Mouse (Mus musculus) MEL (cell line): ENCODE results near the gene Atp4a. TPM values are rescaled to one million over a fixed set of nuclear protein-coding genes. Genes with fewer than 3 reads are reported as not detected.

Experiments
- DNase-seq: peaks from one replicate; pipeline ENCODE4 v3.0.0; 2011; ENCODE audit warnings: low read depth, low spot score
- H3K27ac ChIP-seq: 2 replicates; pipeline ENCODE4 v1.5.1; 2012; ENCODE audit warnings: low read depth, mild to moderate bottlenecking, control low read depth, low read length, moderate library complexity; ENCODE audit not compliant: control insufficient read depth
- H3K27me3 ChIP-seq, 2 experiments: fragments of 150-350 bp in 1 of 2; sonication (generic) in 1 of 2; 2 replicates each; pipeline ENCODE4 v1.6.1; 2012; ENCODE audit warnings: low read length in 2 of 2, mild to moderate bottlenecking in 2 of 2, improper control_type of control experiment in 1 of 2, moderate library complexity in 1 of 2; ENCODE audit not compliant: insufficient read depth in 2 of 2, control insufficient read depth in 1 of 2
- H3K36me3 ChIP-seq, 2 experiments: 2 replicates each; pipeline ENCODE4 v1.6.1; 2012 to 2014; ENCODE audit warnings: low read length in 2 of 2, improper control_type of control experiment in 1 of 2, inconsistent platforms in 1 of 2, mild to moderate bottlenecking in 1 of 2; ENCODE audit not compliant: insufficient read depth in 2 of 2, control insufficient read depth in 1 of 2
- H3K4me1 ChIP-seq, 2 experiments: fragments of 150-350 bp in 1 of 2; sonication (generic) in 1 of 2; 2 replicates each; pipeline ENCODE4 v1.6.1; 2012; ENCODE audit warnings: low read length in 2 of 2, improper control_type of control experiment in 1 of 2, mild to moderate bottlenecking in 1 of 2; ENCODE audit not compliant: insufficient read depth in 2 of 2, control insufficient read depth in 1 of 2
- H3K4me3 ChIP-seq, 2 experiments: fragments of 150-350 bp in 1 of 2; sonication (generic) in 1 of 2; 2 replicates each; pipeline ENCODE4 v1.5.1; 2012; ENCODE audit warnings: low read depth in 2 of 2, low read length in 2 of 2, mild to moderate bottlenecking in 2 of 2, moderate library complexity in 2 of 2, control low read depth in 1 of 2, improper control_type of control experiment in 1 of 2; ENCODE audit not compliant: control insufficient read depth in 1 of 2, insufficient read depth in 1 of 2
- H3K79me2 ChIP-seq: 2 replicates; pipeline ENCODE4 v1.6.1; 2012; ENCODE audit warnings: mild to moderate bottlenecking, low read length, moderate library complexity; ENCODE audit not compliant: control insufficient read depth, poor library complexity, insufficient read depth
- H3K9ac ChIP-seq: 2 replicates; pipeline ENCODE4 v1.6.1; 2012; ENCODE audit warnings: low read depth, mild to moderate bottlenecking, control low read depth, low read length, moderate library complexity; ENCODE audit not compliant: control insufficient read depth, poor library complexity, severe bottlenecking
- H3K9me3 ChIP-seq: fragments of 150-350 bp; sonication (generic); replicated peaks from 2 replicates; pipeline ENCODE4 v1.6.1; 2012; ENCODE audit warnings: mild to moderate bottlenecking, low read length, improper control_type of control experiment, moderate library complexity; ENCODE audit not compliant: insufficient read depth
- BHLHE40 ChIP-seq: IDR thresholded peaks from 2 replicates; pipeline ENCODE4 v1.6.1; 2012; ENCODE audit warnings: low read depth, mild to moderate bottlenecking, inconsistent platforms, low read length, improper control_type of control experiment, borderline replicate concordance
- CHD1 ChIP-seq: IDR thresholded peaks from 2 replicates; pipeline ENCODE4 v1.6.1; 2012; ENCODE audit warnings: low read depth, mild to moderate bottlenecking, inconsistent platforms, low read length, improper control_type of control experiment
- CHD2 ChIP-seq: IDR thresholded peaks from 2 replicates; pipeline ENCODE4 v1.6.1; 2011; ENCODE audit warnings: low read length, improper control_type of control experiment
- CTCF ChIP-seq, 3 experiments: IDR thresholded peaks in 2 of 3; conservative IDR thresholded peaks in 1 of 3; 2 replicates each; pipeline ENCODE4 v1.5.1; 2011 to 2012; ENCODE audit warnings: low read length in 3 of 3, low read depth in 2 of 3, mild to moderate bottlenecking in 2 of 3, improper control_type of control experiment in 1 of 3, inconsistent platforms in 1 of 3, mixed read lengths in 1 of 3, moderate library complexity in 1 of 3; ENCODE audit not compliant: control insufficient read depth in 1 of 3, insufficient read depth in 1 of 3, poor library complexity in 1 of 3, severe bottlenecking in 1 of 3
- HCFC1 ChIP-seq: IDR thresholded peaks from 2 replicates; pipeline ENCODE4 v1.6.1; 2012; ENCODE audit warnings: low read depth, mild to moderate bottlenecking, inconsistent platforms, low read length, improper control_type of control experiment, moderate library complexity
- KAT2A ChIP-seq: conservative IDR thresholded peaks from 2 replicates; pipeline ENCODE4 v1.6.1; 2012; ENCODE audit warnings: low read depth, low read length, improper control_type of control experiment, inconsistent platforms
- MAFK ChIP-seq: IDR thresholded peaks from 2 replicates; pipeline ENCODE4 v1.6.1; 2011; ENCODE audit warnings: low read depth, mild to moderate bottlenecking, low read length, improper control_type of control experiment, borderline replicate concordance
- MAZ ChIP-seq: IDR thresholded peaks from 2 replicates; pipeline ENCODE4 v1.6.1; 2012; ENCODE audit warnings: low read depth, mild to moderate bottlenecking, inconsistent platforms, low read length, improper control_type of control experiment
- MEF2A ChIP-seq: IDR thresholded peaks from 2 replicates; pipeline ENCODE4 v1.6.1; 2014; ENCODE audit warnings: low read depth, mild to moderate bottlenecking, inconsistent platforms, low read length, improper control_type of control experiment; ENCODE audit not compliant: poor library complexity, insufficient replicate concordance, severe bottlenecking; ENCODE audit errors: extremely low read depth
- MXI1 ChIP-seq: IDR thresholded peaks from 2 replicates; pipeline ENCODE4 v1.6.1; 2011; ENCODE audit warnings: mild to moderate bottlenecking, low read depth, low read length, improper control_type of control experiment
- MYC ChIP-seq: IDR thresholded peaks from 2 replicates; pipeline ENCODE4 v1.6.1; 2011; ENCODE audit warnings: low read depth, mild to moderate bottlenecking, low read length, improper control_type of control experiment, moderate library complexity
- NELFE ChIP-seq: IDR thresholded peaks from 2 replicates; pipeline ENCODE4 v1.6.1; 2011; ENCODE audit warnings: low read depth, low read length, improper control_type of control experiment
- NRF1 ChIP-seq: IDR thresholded peaks from 2 replicates; pipeline ENCODE4 v1.6.1; 2014; ENCODE audit warnings: low read depth, mild to moderate bottlenecking, inconsistent platforms, low read length, improper control_type of control experiment, moderate library complexity; ENCODE audit not compliant: poor library complexity, insufficient read depth, severe bottlenecking
- POLR2A ChIP-seq, 2 experiments: IDR thresholded peaks; 2 replicates each; pipeline ENCODE4 v1.6.1; 2011 to 2012; ENCODE audit warnings: low read length in 2 of 2, mild to moderate bottlenecking in 2 of 2, control low read depth in 1 of 2, improper control_type of control experiment in 1 of 2, low read depth in 1 of 2, moderate library complexity in 1 of 2; ENCODE audit not compliant: control insufficient read depth in 1 of 2, insufficient read depth in 1 of 2, poor library complexity in 1 of 2
- POLR2AphosphoS5 ChIP-seq: IDR thresholded peaks from 2 replicates; pipeline ENCODE4 v1.6.1; 2012; ENCODE audit warnings: low read depth, borderline replicate concordance, mild to moderate bottlenecking, inconsistent platforms, low read length, moderate library complexity, mixed read lengths
- RAD21 ChIP-seq: IDR thresholded peaks from 2 replicates; pipeline ENCODE4 v1.6.1; 2011; ENCODE audit warnings: mild to moderate bottlenecking, low read depth, low read length, improper control_type of control experiment
- RCOR1 ChIP-seq: IDR thresholded peaks from 2 replicates; pipeline ENCODE4 v1.6.1; 2012; ENCODE audit warnings: low read depth, mild to moderate bottlenecking, inconsistent platforms, low read length, improper control_type of control experiment
- SMC3 ChIP-seq: IDR thresholded peaks from 2 replicates; pipeline ENCODE4 v1.6.1; 2011; ENCODE audit warnings: low read depth, low read length, improper control_type of control experiment
- TAL1 ChIP-seq: IDR thresholded peaks from 2 replicates; pipeline ENCODE4 v1.6.1; 2012; ENCODE audit warnings: mild to moderate bottlenecking, inconsistent platforms, low read length, moderate library complexity, mixed read lengths
- TBP ChIP-seq: IDR thresholded peaks from 2 replicates; pipeline ENCODE4 v1.8.0; 2011; ENCODE audit warnings: low read depth, low read length, improper control_type of control experiment
- TCF12 ChIP-seq: IDR thresholded peaks from 2 replicates; pipeline ENCODE4 v1.6.1; 2014; ENCODE audit warnings: low read depth, mild to moderate bottlenecking, inconsistent platforms, low read length, improper control_type of control experiment, moderate library complexity
- UBTF ChIP-seq: IDR thresholded peaks from 2 replicates; pipeline ENCODE4 v1.6.1; 2012; ENCODE audit warnings: low read depth, mild to moderate bottlenecking, inconsistent platforms, low read length, improper control_type of control experiment, moderate library complexity, borderline replicate concordance; ENCODE audit not compliant: insufficient read depth
- USF1 ChIP-seq: IDR thresholded peaks from 2 replicates; pipeline ENCODE4 v1.6.1; 2014; ENCODE audit warnings: low read depth, mild to moderate bottlenecking, inconsistent platforms, low read length, improper control_type of control experiment, moderate library complexity
- USF2 ChIP-seq, 2 experiments: IDR thresholded peaks; 2 replicates each; pipeline ENCODE4 v1.6.1; 2011 to 2012; ENCODE audit warnings: improper control_type of control experiment in 2 of 2, low read length in 2 of 2, borderline replicate concordance in 1 of 2, inconsistent platforms in 1 of 2, low read depth in 1 of 2, mild to moderate bottlenecking in 1 of 2; ENCODE audit not compliant: insufficient read depth in 1 of 2
- ZC3H11A ChIP-seq: IDR thresholded peaks from 2 replicates; pipeline ENCODE4 v1.6.1; 2012; ENCODE audit warnings: low read depth, mild to moderate bottlenecking, inconsistent platforms, low read length, improper control_type of control experiment
- ZNF384 ChIP-seq: IDR thresholded peaks from 2 replicates; pipeline ENCODE4 v1.6.1; 2012; ENCODE audit warnings: low read depth, mild to moderate bottlenecking, inconsistent platforms, low read length, improper control_type of control experiment
- polyA plus RNA-seq, 2 experiments: library from polyadenylated mRNA; stranded (reverse) in 1 of 2; unstranded in 1 of 2; fragments of >175 nt in 1 of 2; fragments of >200 nt in 1 of 2; gene quantifications; 2 replicates each; pipeline versions ENCODE4 v1.2.1 to v1.2.4; 2012; ENCODE audit warnings: low replicate concordance in 2 of 2, low read depth in 1 of 2; ENCODE audit not compliant: insufficient read length in 2 of 2, insufficient read depth in 1 of 2, missing spikeins in 1 of 2
- total RNA-seq: library from RNA; depleted of rRNA; stranded (reverse); fragments of 300-350 nt; gene quantifications from 2 replicates; pipeline ENCODE4 v1.2.3, GENCODE M21; 2012

Gene Atp4a
- total and polyA plus RNA-seq, 3 experiments: 1.5 to 3.0 TPM; not detected in 1

DNA sequence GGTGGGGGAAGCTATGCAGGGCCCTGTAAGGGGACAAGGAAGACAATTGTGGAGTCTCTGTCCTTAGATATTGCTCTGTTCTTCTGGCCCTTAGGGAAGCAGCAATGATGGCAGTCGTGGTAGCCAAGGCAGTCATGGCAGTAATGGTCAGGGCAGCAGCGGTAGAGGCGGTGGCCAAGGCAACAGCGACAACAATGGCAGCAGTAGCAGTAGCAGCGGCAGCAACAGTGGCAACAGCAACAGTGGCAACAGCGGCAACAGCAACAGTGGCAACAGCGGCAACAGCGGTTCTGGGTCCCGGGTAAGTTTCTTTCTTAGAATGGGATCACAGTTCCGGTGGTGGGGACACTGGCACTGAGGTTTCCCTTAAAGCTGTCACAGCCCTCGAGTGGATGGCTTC is 53.2 kb downstream of the Atp4a start:
- Histone ChIP-seq H3K79me2 (no peaks in the 10 kb centered on the region), H3K36me3 (no peaks in the 10 kb centered on the region), H3K4me1 (no peaks in the 10 kb centered on the region; a peak in 1 of 4 replicates), H3K27ac (no peak overlapping the region), H3K9me3 (no peaks in the 10 kb centered on the region), H3K27me3 (peaks cover 5 to 11% of the 10 kb centered on the region in 2 experiments), H3K9ac (no peak overlapping the region), H3K4me3 (no peak overlapping the region)
- no peak for TF ChIP-seq TCF12
- TF ChIP-seq POLR2AphosphoS5: no peak
- TF ChIP-seq MXI1: no peak
- no peak for DNase-seq

DNA sequence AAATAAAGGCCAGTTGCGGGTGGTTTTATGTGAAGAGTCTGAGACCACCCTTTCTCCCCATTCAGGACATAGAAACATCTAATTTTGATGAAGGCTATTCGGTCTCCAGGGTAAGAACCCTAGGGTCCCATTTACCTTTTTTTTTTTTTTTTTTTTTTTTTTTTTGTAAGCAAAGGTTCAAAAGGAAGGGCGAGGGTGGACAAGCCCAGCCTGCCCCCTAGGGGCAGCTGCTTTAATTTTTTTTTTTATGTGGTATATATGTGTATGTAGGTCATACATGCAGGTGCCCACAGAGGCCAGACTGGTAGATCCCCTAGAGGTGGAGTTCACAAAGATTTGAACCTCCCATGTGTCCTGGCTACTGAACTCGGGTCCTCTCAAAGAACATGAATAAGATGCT is 54.4 kb downstream of the Atp4a start:
- Histone ChIP-seq H3K9ac (no peak overlapping the region), H3K27ac (no peak overlapping the region), H3K4me3 (no peak overlapping the region), H3K4me1 (no peaks in the 10 kb centered on the region; a peak in 1 of 4 replicates), H3K27me3 (peaks cover 5 to 11% of the 10 kb centered on the region in 2 experiments), H3K79me2 (no peaks in the 10 kb centered on the region), H3K36me3 (no peaks in the 10 kb centered on the region), H3K9me3 (no peaks in the 10 kb centered on the region)
- DNase-seq: peak; percentile 41
- TF ChIP-seq SMC3: peak; percentile 42
- TF ChIP-seq ZC3H11A: peak; percentile 33; the same call in 1 of the 2 replicates
- no peak for TF ChIP-seq MAFK
- TF ChIP-seq HCFC1: no peak
- TF ChIP-seq RAD21: peak; percentile 55
- TF ChIP-seq USF1: no peak
- TF ChIP-seq UBTF: no peak
- peak; percentile 89 for TF ChIP-seq ZNF384
- TF ChIP-seq CTCF (IDR thresholded peaks at IDR 0.05 in 2 of 3, conservative IDR thresholded peaks at IDR 0.05 in 1 of 3; ENCODE audit: control insufficient read depth in 1 of 3, insufficient read depth in 1 of 3, low read depth in 2 of 3, low read length in 3 of 3, poor library complexity in 1 of 3, severe bottlenecking in 1 of 3): peak; percentile 32 to 56 (median 52); a peak in 5 of 6 replicates

DNA sequence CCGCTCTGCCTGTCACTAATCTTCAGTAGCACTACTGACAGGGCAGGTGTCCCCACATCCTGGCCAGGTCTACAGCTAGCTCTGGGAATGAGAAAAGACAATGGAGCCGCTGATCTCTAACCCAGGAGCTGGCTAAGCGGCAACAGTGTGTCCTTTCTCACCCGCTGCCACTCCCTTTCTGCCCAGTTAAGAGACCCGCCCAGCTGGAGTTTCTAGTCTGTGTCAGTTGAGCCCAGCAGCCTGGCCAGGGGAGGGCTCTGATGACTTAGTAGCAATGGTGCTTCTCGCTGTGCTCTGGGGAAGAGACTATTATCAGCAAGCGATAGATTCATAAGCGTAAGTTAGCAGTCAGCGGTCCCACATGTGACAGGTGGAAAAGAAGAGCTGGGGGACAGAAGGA is 57.2 kb downstream of the Atp4a start:
- DNase-seq: no peak
- H3K36me3 ChIP-seq: no peaks in the 10 kb centered on the region
- H3K27me3 ChIP-seq: peaks cover 5 to 9% of the 10 kb centered on the region in 2 experiments
- no peaks in the 10 kb centered on the region for H3K79me2 ChIP-seq
- no peaks in the 10 kb centered on the region for H3K4me1 ChIP-seq
- H3K9ac ChIP-seq: no peak overlapping the region
- H3K9me3 ChIP-seq: no peaks in the 10 kb centered on the region
- H3K27ac ChIP-seq: no peak overlapping the region
- H3K4me3 ChIP-seq: no peak overlapping the region
- TF ChIP-seq USF2 (IDR thresholded peaks at IDR 0.05; ENCODE audit: borderline replicate concordance in 1 of 2, insufficient read depth in 1 of 2, low read depth in 1 of 2, low read length in 2 of 2): no peak
- TF ChIP-seq POLR2AphosphoS5: no peak
- TF ChIP-seq RCOR1: no peak
- no peak for TF ChIP-seq USF1
- TF ChIP-seq POLR2A (IDR thresholded peaks at IDR 0.05; ENCODE audit: control insufficient read depth in 1 of 2, insufficient read depth in 1 of 2, low read depth in 1 of 2, low read length in 2 of 2, poor library complexity in 1 of 2): no peak
- TF ChIP-seq NELFE: no peak
- TF ChIP-seq NRF1: no peak
- no peak for TF ChIP-seq TAL1
- no peak for TF ChIP-seq MYC
- TF ChIP-seq CHD2: no peak
- TF ChIP-seq MAZ: no peak
- TF ChIP-seq TBP: no peak
- TF ChIP-seq MEF2A: no peak
- no peak for TF ChIP-seq KAT2A
- no peak for TF ChIP-seq MXI1
- TF ChIP-seq BHLHE40: no peak
- no peak for TF ChIP-seq CHD1
- no peak for TF ChIP-seq HCFC1
